Mouse (Mus musculus): ENCODE measurements around the gene Cpm. TPM values are rescaled to one million over a fixed set of nuclear protein-coding genes. Genes with fewer than 3 reads are reported as not detected.

The Cpm gene
- polyA plus RNA-seq, 1 experiment from 2014 or later = 32.8 TPM

DNA sequence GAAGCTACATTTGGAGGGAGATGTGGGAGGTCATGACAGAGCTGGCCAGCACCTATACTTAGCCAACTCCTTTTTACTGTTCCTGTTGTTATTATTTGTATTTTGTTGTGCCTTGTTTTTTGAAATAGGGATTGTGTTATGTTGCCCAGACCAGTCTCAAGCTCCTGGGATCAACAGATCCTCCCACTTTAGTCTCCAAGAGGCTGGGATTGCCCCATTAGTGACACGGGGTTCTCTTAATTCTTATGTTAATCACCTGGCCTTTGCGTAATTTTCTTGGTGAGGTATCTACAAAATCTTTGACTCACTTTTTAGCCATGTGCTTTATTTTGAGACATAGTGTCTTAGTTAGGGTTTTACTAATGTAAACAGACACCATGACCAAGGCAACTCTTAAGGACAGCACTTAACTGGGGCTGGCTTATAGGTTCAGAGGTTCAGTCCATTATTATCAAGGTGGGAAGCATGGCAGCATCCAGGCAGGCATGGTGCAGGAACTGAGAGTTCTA is 18.7 kb downstream of the Cpm start:
- Histone ChIP-seq H3K9ac (ENCODE audit: low read depth, low read length) (no peak overlapping the region), H3K27me3 (replicated peaks; ENCODE audit: control insufficient read depth, insufficient read depth, low read length) (no peaks in the 10 kb centered on the region), H3K36me3 (ENCODE audit: control insufficient read depth, insufficient read depth) (no peaks in the 10 kb centered on the region), H3K4me3 (ENCODE audit: low read depth, low read length) (no peak overlapping the region), H3K27ac (ENCODE audit: low read depth, low read length) (no peak overlapping the region), H3K4me1 (replicated peaks; ENCODE audit: control insufficient read depth, insufficient read depth, low read length) (0 out of 2 replicates have a peak, but pooled peaks cover 3% of the 10 kb centered on the region), H3K4me2 (replicated peaks; ENCODE audit: low read depth) (no peak overlapping the region), H3K9me3 (ENCODE audit: control insufficient read depth) (no peaks in the 10 kb centered on the region)
- no peak for ATAC-seq
- 82% methylated on average over 2 of the region's 2 CpGs for WGBS
- no peak for TF ChIP-seq CTCF (IDR thresholded peaks at IDR 0.05; ENCODE audit: low read depth)

DNA sequence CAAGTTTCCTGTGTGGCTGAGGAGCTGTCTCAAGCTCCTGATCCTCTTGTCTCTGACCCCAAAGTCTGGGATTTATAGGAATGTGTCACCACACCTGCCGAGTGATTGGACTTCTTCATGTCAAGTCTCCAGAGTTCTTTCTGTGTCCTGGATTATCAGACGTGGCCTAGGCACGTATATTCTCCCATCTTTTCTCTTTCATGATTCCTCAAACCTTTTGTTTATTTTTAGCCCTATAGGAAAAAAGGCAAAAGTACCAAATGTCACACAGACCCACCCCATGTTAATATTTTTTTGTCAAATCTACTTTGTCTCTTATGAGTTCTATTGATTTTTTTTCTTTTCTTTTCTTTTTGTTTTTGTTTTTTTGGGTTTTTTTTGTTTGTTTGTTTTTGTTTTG is 19.3 kb downstream of the Cpm start:
- Histone ChIP-seq H3K27me3 (replicated peaks; ENCODE audit: control insufficient read depth, insufficient read depth, low read length) (no peaks in the 10 kb centered on the region), H3K9ac (ENCODE audit: low read depth, low read length) (no peak overlapping the region), H3K27ac (ENCODE audit: low read depth, low read length) (no peak overlapping the region), H3K4me1 (replicated peaks; ENCODE audit: control insufficient read depth, insufficient read depth, low read length) (0 out of 2 replicates have a peak, but pooled peaks cover 3% of the 10 kb centered on the region), H3K4me3 (ENCODE audit: low read depth, low read length) (no peak overlapping the region), H3K36me3 (ENCODE audit: control insufficient read depth, insufficient read depth) (no peaks in the 10 kb centered on the region), H3K9me3 (ENCODE audit: control insufficient read depth) (no peaks in the 10 kb centered on the region), H3K4me2 (replicated peaks; ENCODE audit: low read depth) (no peak overlapping the region)
- TF ChIP-seq CTCF (IDR thresholded peaks at IDR 0.05; ENCODE audit: low read depth) = no peak
- WGBS = 75% methylated on average over 3 of the region's 3 CpGs
- ATAC-seq = no peak

DNA sequence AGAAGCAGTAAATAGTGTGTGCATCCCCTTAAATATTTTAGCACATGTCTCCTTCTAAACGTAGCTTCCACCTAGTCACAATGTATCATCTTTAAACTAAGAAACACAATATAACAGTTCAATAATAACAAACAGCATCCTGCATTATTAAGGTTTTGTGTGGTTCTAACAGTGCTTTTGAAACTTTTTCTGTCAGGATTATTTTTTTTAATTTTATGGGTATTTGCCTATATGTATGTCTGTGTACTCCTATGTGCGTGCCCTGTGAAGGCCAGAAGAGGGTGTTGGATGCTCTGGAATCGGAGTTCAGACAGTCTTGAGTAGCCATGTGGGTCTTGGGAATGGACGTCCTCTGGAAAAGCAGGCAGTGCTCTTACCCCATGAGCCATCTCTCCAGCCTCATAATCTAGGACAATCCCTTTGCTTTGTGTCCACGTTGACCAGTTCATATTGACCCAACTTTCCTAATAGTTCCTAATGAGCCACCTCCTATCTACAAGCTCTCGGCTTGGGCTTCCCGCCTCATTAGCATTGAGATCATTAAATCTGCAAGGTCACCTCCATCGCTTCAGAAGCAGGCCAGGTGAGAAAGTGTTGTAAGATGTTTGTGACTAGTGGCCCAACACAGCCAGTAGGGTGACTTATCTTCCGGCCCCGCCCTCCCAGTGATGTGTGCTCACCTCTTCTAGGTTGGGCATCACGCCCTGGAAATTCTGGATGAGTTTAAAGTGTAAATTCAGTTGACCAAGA is 20.2 kb downstream of the Cpm start:
- no peak for TF ChIP-seq CTCF (IDR thresholded peaks at IDR 0.05; ENCODE audit: low read depth)
- Histone ChIP-seq H3K4me2 (replicated peaks; ENCODE audit: low read depth) (no peak overlapping the region), H3K27ac (ENCODE audit: low read depth, low read length) (no peak overlapping the region), H3K9ac (ENCODE audit: low read depth, low read length) (no peak overlapping the region), H3K4me3 (ENCODE audit: low read depth, low read length) (no peak overlapping the region), H3K9me3 (ENCODE audit: control insufficient read depth) (no peaks in the 10 kb centered on the region), H3K27me3 (replicated peaks; ENCODE audit: control insufficient read depth, insufficient read depth, low read length) (no peaks in the 10 kb centered on the region), H3K36me3 (ENCODE audit: control insufficient read depth, insufficient read depth) (no peaks in the 10 kb centered on the region), H3K4me1 (replicated peaks; ENCODE audit: control insufficient read depth, insufficient read depth, low read length) (0 out of 2 replicates have a peak, but pooled peaks cover 3% of the 10 kb centered on the region)
- ATAC-seq = no peak
- 70% methylated on average over 11 of the region's 11 CpGs for WGBS

DNA sequence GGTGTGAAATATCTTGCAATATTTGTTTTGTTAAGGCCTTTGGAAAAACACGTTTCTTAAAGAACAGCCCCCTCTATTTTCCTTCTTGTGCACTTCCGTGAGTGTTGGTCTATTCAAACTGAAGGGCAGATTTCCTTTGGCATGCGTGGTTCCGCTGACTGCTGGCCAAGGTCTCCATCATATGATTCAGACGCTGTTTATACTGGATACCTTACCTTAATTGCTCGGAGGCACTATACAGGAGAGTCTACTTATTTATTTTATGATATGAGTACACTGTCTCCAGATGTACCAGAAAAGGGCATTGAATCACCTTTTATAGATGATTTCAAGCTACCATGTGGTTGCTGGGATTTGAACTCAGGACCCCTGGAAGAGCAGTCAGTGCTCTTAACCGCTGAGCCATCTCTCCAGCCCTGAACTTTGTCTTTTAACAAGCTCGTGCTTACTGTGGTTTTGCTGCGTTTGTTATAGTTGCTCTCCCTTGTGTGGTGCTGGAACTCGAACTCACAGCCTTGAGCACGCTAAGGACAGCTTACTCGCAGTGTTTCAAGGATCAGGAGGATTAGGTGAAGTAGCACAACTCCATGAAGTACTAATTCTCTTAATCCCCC is 20.8 kb downstream of the Cpm start:
- H3K27ac ChIP-seq (ENCODE audit: low read depth, low read length) = no peak overlapping the region
- no peak overlapping the region for H3K4me3 ChIP-seq (ENCODE audit: low read depth, low read length)
- TF ChIP-seq CTCF (IDR thresholded peaks at IDR 0.05; ENCODE audit: low read depth) = no peak
- H3K9me3 ChIP-seq (ENCODE audit: control insufficient read depth) = no peaks in the 10 kb centered on the region
- no peaks in the 10 kb centered on the region for H3K36me3 ChIP-seq (ENCODE audit: control insufficient read depth, insufficient read depth)
- H3K9ac ChIP-seq (ENCODE audit: low read depth, low read length) = no peak overlapping the region
- WGBS = 82% methylated on average over 12 of the region's 12 CpGs
- ATAC-seq = no peak
- no peak overlapping the region for H3K4me2 ChIP-seq (replicated peaks; ENCODE audit: low read depth)
- H3K27me3 ChIP-seq (replicated peaks; ENCODE audit: control insufficient read depth, insufficient read depth, low read length) = no peaks in the 10 kb centered on the region
- no peaks in the 10 kb centered on the region; the same call in 1 of the 2 replicates for H3K4me1 ChIP-seq (replicated peaks; ENCODE audit: control insufficient read depth, insufficient read depth, low read length)

DNA sequence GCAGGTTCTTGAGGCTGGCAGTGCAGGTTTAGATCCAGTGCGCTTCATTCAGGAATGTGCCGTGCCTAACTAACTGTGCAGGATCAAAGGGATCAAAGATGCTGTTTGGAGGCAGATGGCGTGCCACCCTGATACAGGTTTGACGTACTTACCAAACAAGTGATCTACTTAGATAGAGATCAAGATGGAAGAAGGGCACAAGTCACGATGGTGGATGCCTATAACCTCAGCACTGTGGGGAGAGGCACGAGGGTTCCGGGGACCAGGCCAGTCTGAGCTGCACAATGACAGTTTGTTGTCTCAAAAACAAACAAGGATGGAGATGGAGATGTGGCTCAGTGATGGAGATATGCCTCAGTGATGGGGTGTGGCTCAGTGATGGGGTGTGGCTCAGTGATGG is 21.4 kb downstream of the Cpm start:
- Histone ChIP-seq H3K9me3 (ENCODE audit: control insufficient read depth) (no peaks in the 10 kb centered on the region), H3K4me3 (ENCODE audit: low read depth, low read length) (no peak overlapping the region), H3K9ac (ENCODE audit: low read depth, low read length) (no peak overlapping the region), H3K27me3 (replicated peaks; ENCODE audit: control insufficient read depth, insufficient read depth, low read length) (no peaks in the 10 kb centered on the region), H3K4me2 (replicated peaks; ENCODE audit: low read depth) (no peak overlapping the region), H3K36me3 (ENCODE audit: control insufficient read depth, insufficient read depth) (no peaks in the 10 kb centered on the region), H3K27ac (ENCODE audit: low read depth, low read length) (no peak overlapping the region), H3K4me1 (replicated peaks; ENCODE audit: control insufficient read depth, insufficient read depth, low read length) (no peaks in the 10 kb centered on the region; the same call in 1 of the 2 replicates)
- 87% methylated on average over 7 of the region's 7 CpGs for WGBS
- no peak for ATAC-seq
- TF ChIP-seq CTCF (IDR thresholded peaks at IDR 0.05; ENCODE audit: low read depth) = no peak

DNA sequence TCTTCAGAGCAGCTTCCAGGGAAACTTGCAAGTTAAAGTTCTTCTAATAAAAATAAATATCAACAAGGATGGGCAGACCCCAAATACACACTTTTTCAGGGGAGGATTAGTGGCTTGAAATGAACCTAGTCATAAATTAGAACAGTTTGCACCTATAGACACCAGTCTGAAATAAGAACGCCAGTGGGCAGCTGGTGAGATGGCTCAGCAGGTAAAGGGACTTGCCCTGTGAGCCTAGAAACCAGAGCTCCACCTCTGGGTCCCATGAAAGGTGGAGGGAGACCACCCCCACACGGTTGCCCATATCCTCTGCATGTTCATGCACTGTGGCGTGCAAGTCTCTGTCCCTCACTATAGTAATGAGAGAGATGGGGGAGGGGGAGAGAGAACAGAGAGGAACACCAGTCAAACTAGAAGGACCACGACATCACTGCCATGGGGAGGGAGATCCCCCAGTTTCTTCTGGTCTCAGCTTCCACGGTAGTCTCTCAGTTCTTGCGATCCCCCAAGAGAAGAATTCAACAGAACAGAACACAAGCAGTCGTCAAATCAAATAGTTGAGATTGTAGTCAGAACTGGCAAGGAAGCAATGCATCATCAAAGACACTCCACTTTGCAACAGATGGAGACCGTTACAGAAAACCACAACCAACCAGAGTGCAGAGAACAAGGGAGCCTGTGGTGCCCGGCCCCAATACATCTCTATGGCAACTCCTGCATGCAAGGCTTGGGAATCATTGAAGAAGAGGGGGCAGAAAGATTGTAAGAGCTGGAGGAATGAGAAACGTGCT is 22.5 kb downstream of the Cpm start:
- Histone ChIP-seq H3K27me3 (replicated peaks; ENCODE audit: control insufficient read depth, insufficient read depth, low read length) (no peaks in the 10 kb centered on the region), H3K27ac (ENCODE audit: low read depth, low read length) (no peak overlapping the region), H3K4me2 (replicated peaks; ENCODE audit: low read depth) (no peak overlapping the region), H3K9ac (ENCODE audit: low read depth, low read length) (no peak overlapping the region), H3K9me3 (ENCODE audit: control insufficient read depth) (no peaks in the 10 kb centered on the region), H3K4me1 (replicated peaks; ENCODE audit: control insufficient read depth, insufficient read depth, low read length) (no peaks in the 10 kb centered on the region; the same call in 1 of the 2 replicates), H3K36me3 (ENCODE audit: control insufficient read depth, insufficient read depth) (no peaks in the 10 kb centered on the region), H3K4me3 (ENCODE audit: low read depth, low read length) (no peak overlapping the region)
- 72% methylated on average over 10 of the region's 10 CpGs for WGBS
- no peak for TF ChIP-seq CTCF (IDR thresholded peaks at IDR 0.05; ENCODE audit: low read depth)
- ATAC-seq = no peak

Measured in intestine, postnatal 0 days (tissue).